Mouse (Mus musculus): ENCODE data around the gene Ccdc88c. TPM values are rescaled to one million over a fixed set of nuclear protein-coding genes. Genes with fewer than 3 reads are reported as not detected.

Gene Ccdc88c
- polyA plus RNA-seq, 1 experiment from 2014 or later, result 5.7 TPM

GRCm38 (mm10) chr12:100985793-100986157 lies 43.1 kb downstream of the Ccdc88c start:
- 78% methylated on average over 2 of the region's 2 CpGs for WGBS
- H3K27ac ChIP-seq (replicated peaks), result no peak overlapping the region
- TF ChIP-seq CTCF (IDR thresholded peaks at IDR 0.05; ENCODE audit: low read depth) (no peak), EP300 (optimal IDR thresholded peaks at IDR 0.05) (no peak)

GRCm38 (mm10) chr12:100985050-100985792 lies 43.6 kb downstream of the Ccdc88c start:
- H3K4me3 ChIP-seq (ENCODE audit: low read depth, low read length), result no peak overlapping the region
- DNase-seq (ENCODE audit: low spot score) (no peak), ATAC-seq (ENCODE audit: low FRiP score, low TSS enrichment) (no peak)
- no peaks in the 10 kb centered on the region; the same call in 1 of the 2 replicates for H3K4me1 ChIP-seq (replicated peaks; ENCODE audit: control insufficient read depth, insufficient read depth)
- no peak overlapping the region for H3K4me2 ChIP-seq (replicated peaks; ENCODE audit: low read depth)
- no peak overlapping the region for H3K27ac ChIP-seq (replicated peaks)
- no peaks in the 10 kb centered on the region for H3K9me3 ChIP-seq (ENCODE audit: control insufficient read depth, low read length)
- 54% methylated on average over 10 of the region's 10 CpGs for WGBS
- no peaks in the 10 kb centered on the region for H3K27me3 ChIP-seq (ENCODE audit: control insufficient read depth, insufficient read depth, low read length)
- TF ChIP-seq CTCF (IDR thresholded peaks at IDR 0.05; ENCODE audit: low read depth) (no peak), EP300 (optimal IDR thresholded peaks at IDR 0.05) (no peak)
- H3K36me3 ChIP-seq (ENCODE audit: control insufficient read depth, insufficient read depth, low read length), result no peaks in the 10 kb centered on the region
- no peak overlapping the region for H3K9ac ChIP-seq (ENCODE audit: low read length)

More at GRCm38 (mm10) chr12:100985793-100986157, 43.1 kb downstream of the Ccdc88c start:
- Histone ChIP-seq H3K9me3 (ENCODE audit: control insufficient read depth, low read length) (no peaks in the 10 kb centered on the region), H3K9ac (ENCODE audit: low read length) (no peak overlapping the region), H3K4me3 (ENCODE audit: low read depth, low read length) (no peak overlapping the region), H3K4me1 (replicated peaks; ENCODE audit: control insufficient read depth, insufficient read depth) (no peaks in the 10 kb centered on the region; the same call in 1 of the 2 replicates), H3K27me3 (ENCODE audit: control insufficient read depth, insufficient read depth, low read length) (no peaks in the 10 kb centered on the region), H3K36me3 (ENCODE audit: control insufficient read depth, insufficient read depth, low read length) (no peaks in the 10 kb centered on the region), H3K4me2 (replicated peaks; ENCODE audit: low read depth) (no peak overlapping the region)
- ATAC-seq (ENCODE audit: low FRiP score, low TSS enrichment) (no peak), DNase-seq (ENCODE audit: low spot score) (no peak)

- no peak for TF ChIP-seq CTCF (IDR thresholded peaks at IDR 0.05; ENCODE audit: low read depth)
- no peak for TF ChIP-seq EP300 (optimal IDR thresholded peaks at IDR 0.05)
- 79% methylated on average over 11 of the region's 11 CpGs for WGBS
- H3K4me1 ChIP-seq (replicated peaks; ENCODE audit: control insufficient read depth, insufficient read depth), result peaks cover 5% of the 10 kb centered on the region
These were observed 45.3 kb downstream of the Ccdc88c start for GRCm38 (mm10) chr12:100983565-100983964.

GRCm38 (mm10) chr12:100982217-100982616 lies 46.6 kb downstream of the Ccdc88c start:
- H3K4me2 ChIP-seq (replicated peaks; ENCODE audit: low read depth), result no peak overlapping the region
- peak; percentile 45 for DNase-seq (ENCODE audit: low spot score)
- no peak overlapping the region for H3K9ac ChIP-seq (ENCODE audit: low read length)
- peak; percentile 30; the same call in 1 of the 2 replicates for ATAC-seq (ENCODE audit: low FRiP score, low TSS enrichment)
- H3K4me1 ChIP-seq (replicated peaks; ENCODE audit: control insufficient read depth, insufficient read depth), result peaks cover 5% of the 10 kb centered on the region
- no peaks in the 10 kb centered on the region for H3K27me3 ChIP-seq (ENCODE audit: control insufficient read depth, insufficient read depth, low read length)
- 35% methylated on average over 8 of the region's 8 CpGs for WGBS
- no peak overlapping the region for H3K27ac ChIP-seq (replicated peaks)
- H3K9me3 ChIP-seq (ENCODE audit: control insufficient read depth, low read length), result no peaks in the 10 kb centered on the region
- TF ChIP-seq EP300 (optimal IDR thresholded peaks at IDR 0.05), result no peak
- TF ChIP-seq CTCF (IDR thresholded peaks at IDR 0.05; ENCODE audit: low read depth), result no peak
- no peak overlapping the region for H3K4me3 ChIP-seq (ENCODE audit: low read depth, low read length)
- H3K36me3 ChIP-seq (ENCODE audit: control insufficient read depth, insufficient read depth, low read length), result no peaks in the 10 kb centered on the region

More at GRCm38 (mm10) chr12:100983565-100983964, 45.3 kb downstream of the Ccdc88c start:
- H3K27ac ChIP-seq (replicated peaks), result no peak overlapping the region
- H3K27me3 ChIP-seq (ENCODE audit: control insufficient read depth, insufficient read depth, low read length), result no peaks in the 10 kb centered on the region
- H3K4me2 ChIP-seq (replicated peaks; ENCODE audit: low read depth), result no peak overlapping the region
- no peak overlapping the region for H3K9ac ChIP-seq (ENCODE audit: low read length)
- H3K36me3 ChIP-seq (ENCODE audit: control insufficient read depth, insufficient read depth, low read length), result no peaks in the 10 kb centered on the region
- no peak for DNase-seq (ENCODE audit: low spot score)
- no peaks in the 10 kb centered on the region for H3K9me3 ChIP-seq (ENCODE audit: control insufficient read depth, low read length)
- no peak overlapping the region for H3K4me3 ChIP-seq (ENCODE audit: low read depth, low read length)
- no peak for ATAC-seq (ENCODE audit: low FRiP score, low TSS enrichment)

GRCm38 (mm10) chr12:100980551-100981008 lies 48.3 kb downstream of the Ccdc88c start:
- TF ChIP-seq EP300 (optimal IDR thresholded peaks at IDR 0.05) (no peak), CTCF (IDR thresholded peaks at IDR 0.05; ENCODE audit: low read depth) (no peak)
- H3K9me3 ChIP-seq (ENCODE audit: control insufficient read depth, low read length), result no peaks in the 10 kb centered on the region
- H3K9ac ChIP-seq (ENCODE audit: low read length), result no peak overlapping the region
- H3K4me2 ChIP-seq (replicated peaks; ENCODE audit: low read depth), result no peak overlapping the region
- peak overlapping the region; percentile 65; the same call in 1 of the 2 replicates for H3K27ac ChIP-seq (replicated peaks)
- no peaks in the 10 kb centered on the region for H3K36me3 ChIP-seq (ENCODE audit: control insufficient read depth, insufficient read depth, low read length)
- ATAC-seq (ENCODE audit: low FRiP score, low TSS enrichment) (peak; percentile 28; the same call in 1 of the 2 replicates), DNase-seq (ENCODE audit: low spot score) (no peak)
- H3K27me3 ChIP-seq (ENCODE audit: control insufficient read depth, insufficient read depth, low read length), result no peaks in the 10 kb centered on the region
- 48% methylated on average over 9 of the region's 9 CpGs for WGBS
- H3K4me3 ChIP-seq (ENCODE audit: low read depth, low read length), result no peak overlapping the region
- peaks cover 5% of the 10 kb centered on the region for H3K4me1 ChIP-seq (replicated peaks; ENCODE audit: control insufficient read depth, insufficient read depth)

- H3K9ac ChIP-seq (ENCODE audit: low read length), result no peak overlapping the region
- ATAC-seq (ENCODE audit: low FRiP score, low TSS enrichment) (no peak), DNase-seq (ENCODE audit: low spot score) (no peak)
- no peaks in the 10 kb centered on the region for H3K36me3 ChIP-seq (ENCODE audit: control insufficient read depth, insufficient read depth, low read length)
- peaks cover 5% of the 10 kb centered on the region for H3K4me1 ChIP-seq (replicated peaks; ENCODE audit: control insufficient read depth, insufficient read depth)
- no peaks in the 10 kb centered on the region for H3K27me3 ChIP-seq (ENCODE audit: control insufficient read depth, insufficient read depth, low read length)
- no peak overlapping the region for H3K4me2 ChIP-seq (replicated peaks; ENCODE audit: low read depth)
- TF ChIP-seq CTCF (IDR thresholded peaks at IDR 0.05; ENCODE audit: low read depth) (no peak), EP300 (optimal IDR thresholded peaks at IDR 0.05) (no peak)
- peak overlapping the region; percentile 10; the same call in 1 of the 2 replicates for H3K27ac ChIP-seq (replicated peaks)
- WGBS, result 72% methylated on average over 5 of the region's 5 CpGs
- H3K9me3 ChIP-seq (ENCODE audit: control insufficient read depth, low read length), result no peaks in the 10 kb centered on the region
- H3K4me3 ChIP-seq (ENCODE audit: low read depth, low read length), result no peak overlapping the region
These were observed 49.2 kb downstream of the Ccdc88c start for GRCm38 (mm10) chr12:100979616-100980015.

All from stomach, postnatal 0 days (tissue).